Mouse (Mus musculus) forebrain, embryonic 15.5 days (tissue): ENCODE measurements around the gene Pias4. TPM values are rescaled to one million over a fixed set of nuclear protein-coding genes. Genes with fewer than 3 reads are reported as not detected.
A peak's percentile ranks its signal among the peaks of the same experiment; 100 is the strongest.

Experiments used
- ATAC-seq: fragments of 200-750 bp; cut with Nextera tagmentation; replicated peaks from 2 replicates; pipeline ENCODE4 v1.8.0; 2017; ENCODE audit warnings: mild to moderate bottlenecking, moderate TSS enrichment, moderate library complexity
- H3K27ac ChIP-seq: fragments of 300-500 bp; sonication (generic); replicated peaks from 2 replicates; pipeline ENCODE4 v1.5.1; 2015; ENCODE audit warnings: mild to moderate bottlenecking, inconsistent platforms
- H3K27me3 ChIP-seq: fragments of 300-500 bp; sonication (generic); 2 replicates; pipeline ENCODE4 v1.6.1; 2015; ENCODE audit warnings: inconsistent platforms
- H3K36me3 ChIP-seq: fragments of 300-500 bp; sonication (generic); 2 replicates; pipeline ENCODE4 v1.6.1; 2015; ENCODE audit warnings: mild to moderate bottlenecking, inconsistent platforms
- H3K4me1 ChIP-seq: fragments of 300-500 bp; sonication (generic); 2 replicates; pipeline ENCODE4 v1.6.1; 2015; ENCODE audit warnings: inconsistent platforms
- H3K4me2 ChIP-seq: fragments of 300-500 bp; sonication (generic); replicated peaks from 2 replicates; pipeline ENCODE4 v1.6.1; 2015; ENCODE audit warnings: mild to moderate bottlenecking, inconsistent platforms
- H3K4me3 ChIP-seq: fragments of 300-500 bp; sonication (generic); 2 replicates; pipeline ENCODE4 v1.5.1; 2015; ENCODE audit warnings: mild to moderate bottlenecking, inconsistent platforms
- H3K9ac ChIP-seq: fragments of 300-500 bp; sonication (generic); replicated peaks from 2 replicates; pipeline ENCODE4 v1.6.1; 2015; ENCODE audit warnings: mild to moderate bottlenecking, inconsistent platforms
- H3K9me3 ChIP-seq: fragments of 300-500 bp; sonication (generic); 2 replicates; pipeline ENCODE4 v1.6.1; 2016; ENCODE audit warnings: inconsistent platforms
- WGBS: fragments of 180-500 bp; shearing (Covaris S2); methylation state at CpG from one replicate; pipeline ENCODE4 v1.1.7; 2015; ENCODE audit warnings: mixed read lengths; 5-methylcytosine and 5-hydroxymethylcytosine counted together
- polyA plus RNA-seq: library from polyadenylated mRNA; unstranded; fragments of >200 nt; fragmentation: Nextera tagmentation; extraction: Ambion mirVana; gene quantifications from 2 replicates; pipeline ENCODE4 v1.2.1, GENCODE M21; 2015

Pias4 gene
- polyA plus RNA-seq, 1 experiment from 2014 or later, result 54.9 TPM

GRCm38 (mm10) chr10:81154736-81155135 is 13.0 kb downstream of the Pias4 start:
- WGBS, result 87% methylated on average over 6 of the region's 6 CpGs

GRCm38 (mm10) chr10:81154313-81154712 is 13.4 kb downstream of the Pias4 start:
- peaks cover 67% of the 10 kb centered on the region for H3K36me3 ChIP-seq
- 93% methylated on average over 12 of the region's 12 CpGs for WGBS

More at GRCm38 (mm10) chr10:81154736-81155135, 13.0 kb downstream of the Pias4 start:
- no peak overlapping the region for H3K9ac ChIP-seq
- no peak overlapping the region for H3K4me2 ChIP-seq
- no peak overlapping the region for H3K4me3 ChIP-seq
- ATAC-seq, result no peak
- peaks cover 62% of the 10 kb centered on the region for H3K36me3 ChIP-seq
- no peaks in the 10 kb centered on the region for H3K9me3 ChIP-seq
- H3K27me3 ChIP-seq, result no peaks in the 10 kb centered on the region
- H3K4me1 ChIP-seq, result no peaks in the 10 kb centered on the region
- H3K27ac ChIP-seq, result no peak overlapping the region

GRCm38 (mm10) chr10:81152609-81153008 is 15.1 kb downstream of the Pias4 start:
- Histone ChIP-seq H3K27me3 (no peaks in the 10 kb centered on the region), H3K4me3 (no peak overlapping the region), H3K27ac (no peak overlapping the region), H3K9me3 (no peaks in the 10 kb centered on the region), H3K9ac (no peak overlapping the region), H3K36me3 (peaks cover 74% of the 10 kb centered on the region), H3K4me1 (no peaks in the 10 kb centered on the region), H3K4me2 (no peak overlapping the region)
- no peak for ATAC-seq
- 85% methylated on average over 12 of the region's 12 CpGs for WGBS

More at GRCm38 (mm10) chr10:81154313-81154712, 13.4 kb downstream of the Pias4 start:
- no peaks in the 10 kb centered on the region for H3K4me1 ChIP-seq
- H3K27ac ChIP-seq, result no peak overlapping the region
- H3K27me3 ChIP-seq, result no peaks in the 10 kb centered on the region
- no peak overlapping the region for H3K4me2 ChIP-seq
- H3K9me3 ChIP-seq, result no peaks in the 10 kb centered on the region
- no peak for ATAC-seq
- H3K9ac ChIP-seq, result no peak overlapping the region
- no peak overlapping the region for H3K4me3 ChIP-seq

DNA sequence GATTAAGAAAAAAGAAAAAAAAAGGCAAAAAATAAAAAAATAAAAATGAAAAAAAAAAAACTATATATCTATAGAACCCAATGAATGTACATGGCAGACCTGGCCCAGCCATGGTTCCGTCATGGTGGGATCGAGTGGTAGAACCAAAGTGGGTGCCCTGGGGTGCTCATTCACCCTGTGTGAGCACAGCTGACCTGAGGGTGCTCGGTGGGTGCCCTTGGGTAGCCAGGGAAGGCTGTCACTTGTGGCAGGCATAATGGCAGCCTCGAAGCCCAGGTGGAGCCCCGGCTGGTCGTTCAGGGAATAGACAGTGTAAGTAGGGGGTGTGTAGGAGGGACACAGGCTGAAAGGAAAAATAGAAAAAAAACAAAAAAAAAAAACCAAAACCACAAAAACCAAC is 16.5 kb downstream of the Pias4 start:
- WGBS, result 77% methylated on average over 6 of the region's 6 CpGs
- Histone ChIP-seq H3K27me3 (no peaks in the 10 kb centered on the region), H3K9me3 (no peaks in the 10 kb centered on the region), H3K4me1 (no peaks in the 10 kb centered on the region), H3K36me3 (peaks cover 73% of the 10 kb centered on the region), H3K4me3 (no peak overlapping the region), H3K27ac (no peak overlapping the region), H3K9ac (no peak overlapping the region), H3K4me2 (no peak overlapping the region)
- ATAC-seq, result no peak

- Histone ChIP-seq H3K27me3 (no peaks in the 10 kb centered on the region), H3K4me1 (peaks cover 16% of the 10 kb centered on the region), H3K27ac (no peak overlapping the region), H3K9ac (no peak overlapping the region), H3K36me3 (peaks cover 67% of the 10 kb centered on the region), H3K9me3 (no peaks in the 10 kb centered on the region), H3K4me3 (no peak overlapping the region), H3K4me2 (no peak overlapping the region)
- no peak for ATAC-seq
- WGBS, result 78% methylated on average over 4 of the region's 4 CpGs
Measured at GRCm38 (mm10) chr10:81146296-81146695, 21.4 kb downstream of the Pias4 start.

GRCm38 (mm10) chr10:81145778-81146177 is 21.9 kb downstream of the Pias4 start:
- no peak overlapping the region for H3K4me3 ChIP-seq
- 92% methylated on average over 7 of the region's 7 CpGs for WGBS
- no peak overlapping the region for H3K27ac ChIP-seq
- no peak for ATAC-seq
- H3K4me2 ChIP-seq, result no peak overlapping the region
- no peaks in the 10 kb centered on the region for H3K27me3 ChIP-seq
- H3K36me3 ChIP-seq, result peaks cover 67% of the 10 kb centered on the region
- H3K4me1 ChIP-seq, result peaks cover 21% of the 10 kb centered on the region
- no peak overlapping the region for H3K9ac ChIP-seq
- H3K9me3 ChIP-seq, result no peaks in the 10 kb centered on the region

GRCm38 (mm10) chr10:81145307-81145706 is 22.4 kb downstream of the Pias4 start:
- Histone ChIP-seq H3K27ac (no peak overlapping the region), H3K27me3 (no peaks in the 10 kb centered on the region), H3K4me3 (no peak overlapping the region), H3K9ac (no peak overlapping the region), H3K4me2 (no peak overlapping the region), H3K4me1 (peaks cover 26% of the 10 kb centered on the region), H3K36me3 (peaks cover 65% of the 10 kb centered on the region), H3K9me3 (no peaks in the 10 kb centered on the region)
- no peak for ATAC-seq
- 96% methylated on average over 6 of the region's 6 CpGs for WGBS

- no peak for ATAC-seq
- Histone ChIP-seq H3K9ac (no peak overlapping the region), H3K27ac (no peak overlapping the region), H3K4me2 (no peak overlapping the region), H3K27me3 (no peaks in the 10 kb centered on the region), H3K4me3 (no peak overlapping the region), H3K9me3 (no peaks in the 10 kb centered on the region), H3K4me1 (peaks cover 32% of the 10 kb centered on the region), H3K36me3 (peaks cover 59% of the 10 kb centered on the region)
- 93% methylated on average over 27 of the region's 27 CpGs for WGBS
Measured at GRCm38 (mm10) chr10:81144667-81145066, 23.1 kb downstream of the Pias4 start.

DNA sequence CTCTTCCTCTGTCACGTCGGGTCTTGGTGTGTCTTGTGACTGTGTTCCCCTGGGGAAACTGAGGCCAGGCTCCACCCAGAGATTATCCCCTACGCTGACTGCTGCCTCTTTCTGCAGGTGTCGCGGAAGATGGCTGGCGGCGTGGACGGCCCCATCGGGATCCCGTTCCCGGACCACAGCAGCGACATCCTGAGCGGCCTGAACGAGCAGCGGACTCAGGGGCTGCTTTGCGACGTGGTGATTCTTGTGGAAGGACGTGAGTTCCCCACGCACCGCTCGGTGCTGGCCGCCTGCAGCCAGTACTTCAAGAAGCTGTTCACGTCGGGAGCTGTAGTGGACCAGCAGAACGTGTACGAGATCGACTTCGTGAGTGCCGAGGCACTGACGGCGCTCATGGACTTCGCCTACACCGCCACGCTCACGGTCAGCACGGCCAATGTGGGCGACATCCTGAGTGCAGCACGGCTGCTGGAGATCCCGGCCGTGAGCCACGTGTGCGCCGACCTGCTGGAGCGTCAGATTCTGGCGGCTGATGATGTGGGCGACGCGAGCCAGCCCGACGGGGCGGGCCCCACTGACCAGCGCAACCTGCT is 23.8 kb downstream of the Pias4 start:
- no peak overlapping the region for H3K4me2 ChIP-seq
- no peak for ATAC-seq
- no peaks in the 10 kb centered on the region for H3K9me3 ChIP-seq
- no peak overlapping the region for H3K4me3 ChIP-seq
- H3K27ac ChIP-seq, result no peak overlapping the region
- H3K36me3 ChIP-seq, result peaks cover 51% of the 10 kb centered on the region
- 95% methylated on average over 52 of the region's 52 CpGs for WGBS
- no peaks in the 10 kb centered on the region for H3K27me3 ChIP-seq
- peaks cover 40% of the 10 kb centered on the region for H3K4me1 ChIP-seq
- H3K9ac ChIP-seq, result no peak overlapping the region

DNA sequence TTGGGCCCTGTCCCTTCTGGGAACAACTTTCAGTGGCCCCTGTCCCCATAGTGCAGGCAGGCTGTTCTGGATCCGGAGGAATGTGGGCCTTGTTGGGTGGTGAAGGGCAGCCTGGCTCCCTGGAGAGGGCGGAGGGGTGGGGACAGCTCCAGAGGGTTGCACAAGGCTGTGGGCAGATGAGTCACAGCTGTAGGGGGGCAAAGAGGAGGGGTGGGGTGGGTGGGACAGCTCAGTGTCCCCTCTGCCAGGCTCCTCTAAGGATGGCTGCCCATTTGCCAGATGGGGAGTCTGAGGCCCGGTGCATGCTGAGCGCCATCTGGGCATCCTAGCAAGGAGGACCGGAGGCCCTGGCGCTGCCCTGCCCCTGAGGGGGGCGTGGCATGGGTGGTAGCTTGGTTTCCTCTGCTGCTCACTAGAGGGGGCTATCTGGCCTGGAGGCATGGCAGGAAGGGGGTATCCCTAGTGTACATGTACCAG is 24.5 kb downstream of the Pias4 start:
- no peaks in the 10 kb centered on the region for H3K9me3 ChIP-seq
- no peak for ATAC-seq
- H3K9ac ChIP-seq, result no peak overlapping the region
- no peak overlapping the region for H3K4me2 ChIP-seq
- peaks cover 47% of the 10 kb centered on the region for H3K4me1 ChIP-seq
- peaks cover 44% of the 10 kb centered on the region for H3K36me3 ChIP-seq
- H3K27me3 ChIP-seq, result no peaks in the 10 kb centered on the region
- peak overlapping the region; percentile 48 for H3K27ac ChIP-seq
- no peak overlapping the region for H3K4me3 ChIP-seq
- 93% methylated on average over 7 of the region's 7 CpGs for WGBS

GRCm38 (mm10) chr10:81142551-81142981 is 25.2 kb downstream of the Pias4 start:
- Histone ChIP-seq H3K4me2 (no peak overlapping the region), H3K4me3 (no peak overlapping the region), H3K9me3 (no peaks in the 10 kb centered on the region), H3K9ac (no peak overlapping the region), H3K27ac (peak overlapping the region; percentile 48), H3K27me3 (no peaks in the 10 kb centered on the region), H3K4me1 (peaks cover 50% of the 10 kb centered on the region), H3K36me3 (peaks cover 38% of the 10 kb centered on the region)
- WGBS, result 71% methylated on average over 5 of the region's 5 CpGs
- ATAC-seq, result no peak

DNA sequence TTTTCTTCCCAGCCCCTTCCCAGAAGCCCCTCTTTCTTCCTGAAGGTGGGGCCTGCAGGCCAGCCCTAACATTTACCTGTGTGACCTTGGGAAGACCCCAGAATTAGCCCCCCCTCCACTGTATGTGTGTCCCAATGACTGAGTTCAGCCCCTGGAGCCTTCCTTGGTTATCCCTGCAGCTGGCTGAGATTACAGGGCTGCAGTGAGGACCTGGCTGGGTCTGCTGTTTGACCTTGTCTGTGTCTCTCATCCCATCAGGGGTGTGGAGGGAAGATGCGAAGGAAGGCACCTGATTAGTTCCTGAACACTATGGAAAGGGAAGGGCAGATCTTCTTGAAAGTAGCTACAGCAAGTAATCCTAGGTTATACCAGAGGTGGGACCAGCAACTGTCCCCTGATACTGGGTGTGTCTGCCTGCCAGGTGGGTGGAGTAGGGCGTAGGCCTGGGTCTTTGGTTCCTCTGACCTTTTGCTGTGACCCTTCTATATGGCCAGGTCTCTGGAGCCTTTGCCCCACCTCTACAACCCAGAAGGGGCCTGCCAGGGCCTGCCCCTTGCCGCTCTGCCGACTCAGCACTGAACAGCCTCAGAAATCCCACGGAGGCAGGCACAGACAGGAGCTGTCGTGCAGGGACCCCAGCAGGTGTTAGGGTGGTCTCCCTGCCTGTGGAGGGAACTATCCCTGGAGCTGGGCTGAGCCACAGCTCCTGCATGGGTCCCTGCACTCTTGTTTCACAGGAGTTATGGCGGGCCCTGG is 26.1 kb downstream of the Pias4 start:
- Histone ChIP-seq H3K27ac (no peak overlapping the region), H3K4me2 (no peak overlapping the region), H3K27me3 (no peaks in the 10 kb centered on the region), H3K36me3 (peaks cover 30% of the 10 kb centered on the region), H3K9me3 (no peaks in the 10 kb centered on the region), H3K9ac (no peak overlapping the region), H3K4me3 (no peak overlapping the region), H3K4me1 (peaks cover 50% of the 10 kb centered on the region)
- ATAC-seq, result no peak
- WGBS, result 86% methylated on average over 7 of the region's 7 CpGs
